Mouse (Mus musculus) stomach, embryonic 14.5 days (tissue): ENCODE measurements at regions not wholly inside any gene's neighbourhood (a gene's known extent, or its start where the extent isn't known, plus 50 kb on each side); places are given as distances from the start of the nearest gene placed in this dataset.
A peak's percentile ranks its signal among the peaks of the same experiment; 100 is the strongest.

Source experiments
- ATAC-seq: fragments of 200-750 bp; cut with Nextera tagmentation; 2 replicates; pipeline ENCODE4 v1.8.0; 2017; ENCODE audit warnings: low read depth, moderate TSS enrichment; ENCODE audit not compliant: insufficient number of reproducible peaks, insufficient read depth, low FRiP score
- H3K27ac ChIP-seq: fragments of 300-500 bp; sonication (generic); 2 replicates; pipeline ENCODE4 v1.5.1; 2014; ENCODE audit warnings: mild to moderate bottlenecking, low read length, moderate library complexity, mixed read lengths
- H3K27me3 ChIP-seq: fragments of 300-500 bp; sonication (generic); 2 replicates; pipeline ENCODE4 v1.6.1; 2014; ENCODE audit warnings: low read length, control low read depth, mixed read lengths; ENCODE audit not compliant: control insufficient read depth, insufficient read depth
- H3K36me3 ChIP-seq: fragments of 300-500 bp; sonication (generic); 2 replicates; pipeline ENCODE4 v1.6.1; 2014; ENCODE audit warnings: mild to moderate bottlenecking, control low read depth, low read length, moderate library complexity, mixed read lengths; ENCODE audit not compliant: control insufficient read depth, insufficient read depth
- H3K4me1 ChIP-seq: fragments of 300-500 bp; sonication (generic); 2 replicates; pipeline ENCODE4 v1.6.1; 2014; ENCODE audit warnings: low read length, control low read depth, mixed read lengths; ENCODE audit not compliant: control insufficient read depth, insufficient read depth
- H3K4me2 ChIP-seq: fragments of 300-500 bp; sonication (generic); replicated peaks from 2 replicates; pipeline ENCODE4 v1.6.1; 2014; ENCODE audit warnings: low read depth, low read length, control low read depth
- H3K4me3 ChIP-seq: fragments of 300-500 bp; sonication (generic); 2 replicates; pipeline ENCODE4 v1.5.1; 2014; ENCODE audit warnings: low read depth, low read length, control low read depth
- H3K9ac ChIP-seq: fragments of 300-500 bp; sonication (generic); replicated peaks from 2 replicates; pipeline ENCODE4 v1.6.1; 2014; ENCODE audit warnings: low read depth, mild to moderate bottlenecking, control low read depth, low read length, moderate library complexity, mixed read lengths
- H3K9me3 ChIP-seq: fragments of 300-500 bp; sonication (generic); 2 replicates; pipeline ENCODE4 v1.6.1; 2016; ENCODE audit warnings: low read depth, low read length, control low read depth; ENCODE audit not compliant: control insufficient read depth
- WGBS: fragments of 180-500 bp; shearing (Covaris S2); extraction: QIAGEN DNeasy Blood & Tissue Kit; methylation state at CpG from one replicate; pipeline ENCODE4 v1.1.7; 2014; 5-methylcytosine and 5-hydroxymethylcytosine counted together

GRCm38 (mm10) chr12:106839618-106840017, 648.8 kb upstream of the 3110018I06Rik start:
- Histone ChIP-seq H3K9me3 (no peaks in the 10 kb centered on the region), H3K27ac (no peak overlapping the region), H3K9ac (no peak overlapping the region), H3K36me3 (no peaks in the 10 kb centered on the region), H3K4me2 (no peak overlapping the region), H3K4me1 (no peaks in the 10 kb centered on the region), H3K4me3 (no peak overlapping the region), H3K27me3 (no peaks in the 10 kb centered on the region)
- no peak for ATAC-seq
- WGBS, result 48% methylated on average over 5 of the region's 5 CpGs

GRCm38 (mm10) chr12:106840150-106840651, 648.2 kb upstream of the 3110018I06Rik start:
- Histone ChIP-seq H3K9ac (no peak overlapping the region), H3K4me3 (no peak overlapping the region), H3K36me3 (no peaks in the 10 kb centered on the region), H3K27me3 (no peaks in the 10 kb centered on the region), H3K4me2 (no peak overlapping the region), H3K4me1 (no peaks in the 10 kb centered on the region), H3K27ac (no peak overlapping the region), H3K9me3 (no peaks in the 10 kb centered on the region)
- no peak for ATAC-seq
- 51% methylated on average over 9 of the region's 9 CpGs for WGBS

GRCm38 (mm10) chr12:106841996-106842395, 646.4 kb upstream of the 3110018I06Rik start:
- Histone ChIP-seq H3K9me3 (no peaks in the 10 kb centered on the region), H3K4me1 (no peaks in the 10 kb centered on the region), H3K9ac (no peak overlapping the region), H3K27me3 (no peaks in the 10 kb centered on the region), H3K36me3 (no peaks in the 10 kb centered on the region), H3K4me2 (no peak overlapping the region), H3K27ac (no peak overlapping the region), H3K4me3 (no peak overlapping the region)
- 67% methylated on average over 8 of the region's 8 CpGs for WGBS
- no peak for ATAC-seq

- Histone ChIP-seq H3K4me3 (no peak overlapping the region), H3K9me3 (no peaks in the 10 kb centered on the region), H3K36me3 (no peaks in the 10 kb centered on the region), H3K4me1 (no peaks in the 10 kb centered on the region), H3K4me2 (no peak overlapping the region), H3K9ac (no peak overlapping the region), H3K27ac (no peak overlapping the region), H3K27me3 (no peaks in the 10 kb centered on the region)
- ATAC-seq, result no peak
- WGBS, result 53% methylated on average over 8 of the region's 8 CpGs
Observed at GRCm38 (mm10) chr12:106842396-106842795, 646.0 kb upstream of the 3110018I06Rik start.

GRCm38 (mm10) chr12:106851666-106852065, 636.8 kb upstream of the 3110018I06Rik start:
- Histone ChIP-seq H3K36me3 (no peaks in the 10 kb centered on the region), H3K9ac (no peak overlapping the region), H3K27me3 (no peaks in the 10 kb centered on the region), H3K27ac (no peak overlapping the region), H3K9me3 (no peaks in the 10 kb centered on the region), H3K4me1 (no peaks in the 10 kb centered on the region), H3K4me2 (no peak overlapping the region), H3K4me3 (no peak overlapping the region)
- WGBS, result 73% methylated on average over 4 of the region's 4 CpGs
- ATAC-seq, result no peak

- WGBS, result 74% methylated on average over 8 of the region's 8 CpGs
- H3K4me3 ChIP-seq, result no peak overlapping the region
- no peak for ATAC-seq
- no peaks in the 10 kb centered on the region for H3K4me1 ChIP-seq
- no peaks in the 10 kb centered on the region for H3K36me3 ChIP-seq
- no peaks in the 10 kb centered on the region for H3K9me3 ChIP-seq
- no peak overlapping the region for H3K4me2 ChIP-seq
- no peak overlapping the region for H3K27ac ChIP-seq
- no peaks in the 10 kb centered on the region for H3K27me3 ChIP-seq
- H3K9ac ChIP-seq, result no peak overlapping the region
Observed at GRCm38 (mm10) chr12:106852736-106853135, 635.7 kb upstream of the 3110018I06Rik start.

- Histone ChIP-seq H3K36me3 (no peaks in the 10 kb centered on the region), H3K27me3 (no peaks in the 10 kb centered on the region), H3K9me3 (no peaks in the 10 kb centered on the region), H3K4me1 (no peaks in the 10 kb centered on the region), H3K27ac (no peak overlapping the region), H3K4me2 (no peak overlapping the region), H3K9ac (no peak overlapping the region), H3K4me3 (no peak overlapping the region)
- no peak for ATAC-seq
- WGBS, result 32% methylated on average over 11 of the region's 11 CpGs
Observed at GRCm38 (mm10) chr12:106853711-106854240, 634.7 kb upstream of the 3110018I06Rik start.

GRCm38 (mm10) chr12:106855520-106855919, 632.9 kb upstream of the 3110018I06Rik start:
- H3K27me3 ChIP-seq, result no peaks in the 10 kb centered on the region
- H3K9ac ChIP-seq, result no peak overlapping the region
- no peaks in the 10 kb centered on the region for H3K9me3 ChIP-seq
- no peak overlapping the region for H3K27ac ChIP-seq
- H3K4me2 ChIP-seq, result no peak overlapping the region
- no peak overlapping the region for H3K4me3 ChIP-seq
- WGBS, result 65% methylated on average over 2 of the region's 2 CpGs
- H3K36me3 ChIP-seq, result no peaks in the 10 kb centered on the region
- no peaks in the 10 kb centered on the region for H3K4me1 ChIP-seq
- peak; percentile 37; the same call in 1 of the 2 replicates for ATAC-seq

- WGBS, result 91% methylated on average over 5 of the region's 5 CpGs
- no peaks in the 10 kb centered on the region for H3K9me3 ChIP-seq
- ATAC-seq, result no peak
- H3K9ac ChIP-seq, result no peak overlapping the region
- no peak overlapping the region for H3K4me2 ChIP-seq
- H3K27me3 ChIP-seq, result no peaks in the 10 kb centered on the region
- no peak overlapping the region for H3K4me3 ChIP-seq
- no peaks in the 10 kb centered on the region for H3K4me1 ChIP-seq
- H3K36me3 ChIP-seq, result no peaks in the 10 kb centered on the region
- no peak overlapping the region for H3K27ac ChIP-seq
Observed at GRCm38 (mm10) chr12:106861638-106862037, 626.8 kb upstream of the 3110018I06Rik start.
